Mouse (Mus musculus): ENCODE measurements at regions not wholly inside any gene's neighbourhood (a gene's known extent, or its start where the extent isn't known, plus 50 kb on each side); places are given as distances from the start of the nearest gene placed in this dataset.

DNA sequence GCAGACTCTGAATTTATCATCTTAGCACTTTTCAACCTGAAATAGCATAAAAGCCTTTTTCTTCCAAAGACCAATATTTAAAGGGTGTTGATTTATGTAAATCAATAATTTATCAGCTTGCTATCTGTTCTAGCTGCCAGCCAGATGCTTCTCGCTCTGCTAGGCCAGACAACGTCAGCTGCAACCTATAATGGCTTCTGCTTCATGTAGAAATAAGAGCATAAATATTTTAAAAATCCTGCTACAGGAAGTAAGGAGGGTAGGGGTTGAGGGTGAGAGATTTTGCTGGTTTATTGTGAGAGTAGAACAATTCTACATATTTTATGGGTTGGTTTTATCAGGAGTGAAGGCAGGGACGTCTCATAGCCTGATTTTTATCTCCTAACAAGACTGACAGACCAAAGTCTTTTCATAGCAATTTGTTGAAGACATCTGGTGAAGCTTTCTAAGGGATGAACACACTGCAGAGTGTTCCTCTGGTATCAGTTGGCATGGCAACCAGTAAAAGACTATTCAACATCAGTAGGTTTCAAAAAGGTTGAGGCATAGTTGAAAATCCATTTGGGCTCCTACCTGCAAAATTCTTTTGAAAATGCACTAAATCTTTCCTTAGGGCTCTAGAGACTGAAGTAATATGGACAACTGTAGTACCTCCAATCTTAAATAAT lies 456.7 kb downstream of the Isl1 start:
- intact Hi-C loops (cut with DNase I): no loop called here
- Histone ChIP-seq H3K36me3 (ENCODE audit: control insufficient read depth, insufficient read depth, low read length) (no peaks in the 10 kb centered on the region), H3K27ac (no peak overlapping the region), H3K4me1 (ENCODE audit: control insufficient read depth, insufficient read depth, low read length) (no peaks in the 10 kb centered on the region), H3K4me3 (no peak overlapping the region), H3K79me2 (replicated peaks; ENCODE audit: control insufficient read depth, insufficient read depth, low read length) (no peaks in the 10 kb centered on the region), H3K27me3 (ENCODE audit: control insufficient read depth, insufficient read depth, low read length) (no peaks in the 10 kb centered on the region), H3K9ac (ENCODE audit: low read depth, low read length) (no peak overlapping the region)
- TF ChIP-seq CTCF (IDR thresholded peaks at IDR 0.05) (no peak), POLR2A (IDR thresholded peaks at IDR 0.05; ENCODE audit: insufficient read depth, low read depth, low read length) (no peak), EP300 (IDR thresholded peaks at IDR 0.05; ENCODE audit: insufficient read depth, low read depth, low read length) (no peak)
- 44% methylated on average over 3 of the region's 3 CpGs for WGBS
- DNase-seq: no peak

DNA sequence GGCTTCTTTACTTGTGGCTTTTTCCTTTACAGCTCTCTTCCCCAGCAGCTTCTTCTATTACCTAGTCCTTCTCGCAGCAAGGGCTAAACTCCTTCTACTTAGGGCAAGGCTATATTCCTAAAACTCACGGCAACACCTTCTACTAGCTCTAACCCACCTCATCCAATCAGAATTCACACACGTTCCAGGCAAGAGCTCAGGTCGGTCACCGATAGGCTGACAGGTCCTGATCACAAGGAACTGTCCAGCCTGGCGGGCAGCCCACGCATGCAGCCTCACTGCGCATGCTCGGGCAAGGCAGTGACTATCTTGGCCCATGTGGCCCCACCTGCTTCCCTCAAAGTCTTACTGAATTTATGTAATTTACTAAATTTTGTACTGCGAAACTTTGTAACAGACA lies 466.4 kb downstream of the Isl1 start:
- no peak for TF ChIP-seq CTCF (IDR thresholded peaks at IDR 0.05)
- TF ChIP-seq POLR2A (IDR thresholded peaks at IDR 0.05; ENCODE audit: insufficient read depth, low read depth, low read length): no peak
- 61% methylated on average over 10 of the region's 10 CpGs for WGBS
- Histone ChIP-seq H3K36me3 (ENCODE audit: control insufficient read depth, insufficient read depth, low read length) (no peaks in the 10 kb centered on the region), H3K79me2 (replicated peaks; ENCODE audit: control insufficient read depth, insufficient read depth, low read length) (no peaks in the 10 kb centered on the region), H3K4me3 (no peak overlapping the region), H3K27me3 (ENCODE audit: control insufficient read depth, insufficient read depth, low read length) (no peaks in the 10 kb centered on the region), H3K27ac (no peak overlapping the region), H3K9ac (ENCODE audit: low read depth, low read length) (no peak overlapping the region), H3K4me1 (ENCODE audit: control insufficient read depth, insufficient read depth, low read length) (no peaks in the 10 kb centered on the region)
- DNase-seq: no peak
- intact Hi-C loops (cut with DNase I): no loop called here

DNA sequence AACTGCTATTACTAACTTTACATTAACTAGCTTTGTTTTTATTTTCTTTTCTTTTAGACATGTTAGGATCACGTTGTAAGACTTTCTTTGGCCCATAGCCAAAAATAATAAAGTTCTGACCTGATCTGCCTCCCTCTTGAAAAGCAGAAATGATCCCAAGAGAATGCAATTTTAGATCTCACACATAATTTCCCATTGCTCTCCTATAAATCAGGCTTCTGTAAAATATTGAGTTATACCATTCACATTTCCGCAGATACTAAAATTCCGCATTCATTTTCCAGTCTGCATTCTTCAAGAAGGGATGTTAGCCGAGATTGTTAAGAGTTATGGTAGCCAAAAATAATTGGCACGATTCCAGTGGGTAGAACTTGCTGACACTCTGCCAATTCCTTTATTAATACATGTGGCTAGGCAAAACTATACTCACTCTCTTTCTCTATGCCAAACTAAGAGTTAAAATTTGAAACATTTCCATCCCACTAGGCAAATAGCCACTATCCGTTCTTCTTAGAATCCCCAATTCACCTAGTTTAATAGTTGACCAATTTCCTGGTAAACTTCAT lies 473.2 kb downstream of the Isl1 start:
- TF ChIP-seq CTCF (IDR thresholded peaks at IDR 0.05): no peak
- no peak for TF ChIP-seq EP300 (IDR thresholded peaks at IDR 0.05; ENCODE audit: insufficient read depth, low read depth, low read length)
- no peak for TF ChIP-seq POLR2A (IDR thresholded peaks at IDR 0.05; ENCODE audit: insufficient read depth, low read depth, low read length)
- Histone ChIP-seq H3K79me2 (replicated peaks; ENCODE audit: control insufficient read depth, insufficient read depth, low read length) (no peaks in the 10 kb centered on the region), H3K9ac (ENCODE audit: low read depth, low read length) (no peak overlapping the region), H3K27me3 (ENCODE audit: control insufficient read depth, insufficient read depth, low read length) (no peaks in the 10 kb centered on the region), H3K4me3 (no peak overlapping the region), H3K36me3 (ENCODE audit: control insufficient read depth, insufficient read depth, low read length) (no peaks in the 10 kb centered on the region), H3K27ac (no peak overlapping the region), H3K4me1 (ENCODE audit: control insufficient read depth, insufficient read depth, low read length) (no peaks in the 10 kb centered on the region)
- DNase-seq: no peak
- intact Hi-C loops (cut with DNase I): no loop called here
- 30% methylated on average over 6 of the region's 6 CpGs for WGBS

DNA sequence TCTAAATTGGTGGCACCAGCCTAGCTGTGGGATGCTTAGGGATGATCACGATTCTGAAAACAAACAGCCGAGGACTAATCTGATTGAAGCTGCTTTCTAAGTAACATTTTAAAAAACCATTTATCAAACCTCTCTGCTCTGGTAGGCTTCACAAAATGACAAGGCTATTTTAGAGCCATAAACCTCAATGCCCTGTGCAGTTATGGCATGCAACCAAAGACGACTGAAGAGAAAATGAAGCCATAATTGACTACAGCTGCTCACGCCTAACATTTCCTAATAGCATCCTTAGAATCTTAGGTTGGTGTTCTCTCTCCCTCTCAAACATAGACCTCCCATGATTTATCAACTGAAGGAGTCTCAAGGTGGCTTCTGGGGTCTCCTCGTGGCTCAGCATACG lies 484.3 kb downstream of the Isl1 start:
- H3K36me3 ChIP-seq (ENCODE audit: control insufficient read depth, insufficient read depth, low read length): no peaks in the 10 kb centered on the region
- no peak overlapping the region for H3K27ac ChIP-seq
- TF ChIP-seq POLR2A (IDR thresholded peaks at IDR 0.05; ENCODE audit: insufficient read depth, low read depth, low read length) (no peak), EP300 (IDR thresholded peaks at IDR 0.05; ENCODE audit: insufficient read depth, low read depth, low read length) (no peak), CTCF (IDR thresholded peaks at IDR 0.05) (no peak)
- no peaks in the 10 kb centered on the region for H3K4me1 ChIP-seq (ENCODE audit: control insufficient read depth, insufficient read depth, low read length)
- no peak overlapping the region for H3K4me3 ChIP-seq
- DNase-seq: no peak
- no peak overlapping the region for H3K9ac ChIP-seq (ENCODE audit: low read depth, low read length)
- H3K27me3 ChIP-seq (ENCODE audit: control insufficient read depth, insufficient read depth, low read length): no peaks in the 10 kb centered on the region
- H3K79me2 ChIP-seq (replicated peaks; ENCODE audit: control insufficient read depth, insufficient read depth, low read length): no peaks in the 10 kb centered on the region
- intact Hi-C loops (cut with DNase I): no loop called here
- WGBS: 64% methylated on average over 6 of the region's 6 CpGs

DNA sequence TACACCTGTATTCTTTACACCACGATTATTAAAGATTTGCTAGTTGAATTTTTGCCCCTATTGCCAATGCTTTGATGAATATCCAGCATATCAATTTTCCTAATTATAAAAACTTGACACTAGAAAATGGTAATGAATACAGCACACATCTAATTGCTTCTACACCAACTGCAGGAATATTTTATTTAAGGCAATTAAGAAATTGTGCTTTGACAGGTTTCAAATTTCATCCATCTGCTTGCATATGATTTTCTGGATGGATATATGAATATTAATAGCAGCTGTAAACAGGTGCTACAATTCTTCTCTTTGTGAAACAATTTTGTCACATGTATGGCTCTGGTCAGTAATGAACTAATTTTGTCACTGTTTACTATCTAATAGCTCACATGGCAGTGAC lies 487.0 kb downstream of the Isl1 start:
- 50% methylated on average over 1 of the region's 1 CpGs for WGBS

DNA sequence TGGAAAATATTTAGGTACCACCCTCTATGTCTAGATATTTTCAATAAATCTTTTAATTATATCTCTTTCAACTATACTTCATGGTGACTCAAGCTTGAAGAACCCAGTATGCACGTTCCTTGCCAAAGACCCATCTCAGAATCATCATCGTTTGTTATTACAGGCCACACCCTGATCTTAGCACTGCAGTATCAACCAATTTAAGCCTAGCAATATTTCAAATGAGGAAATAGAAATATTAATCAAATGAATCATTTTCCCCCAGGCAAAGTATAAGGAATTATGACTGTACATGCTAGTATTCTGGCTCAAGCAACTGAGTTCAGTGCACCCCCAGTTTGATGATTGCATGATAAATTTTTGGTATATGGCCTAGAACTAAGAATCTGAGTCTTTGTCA lies 495.3 kb downstream of the Isl1 start:
- 64% methylated on average over 2 of the region's 2 CpGs for WGBS
- Histone ChIP-seq H3K4me1 (ENCODE audit: control insufficient read depth, insufficient read depth, low read length) (no peaks in the 10 kb centered on the region), H3K36me3 (ENCODE audit: control insufficient read depth, insufficient read depth, low read length) (no peaks in the 10 kb centered on the region), H3K4me3 (no peak overlapping the region), H3K79me2 (replicated peaks; ENCODE audit: control insufficient read depth, insufficient read depth, low read length) (no peaks in the 10 kb centered on the region), H3K27ac (no peak overlapping the region), H3K9ac (ENCODE audit: low read depth, low read length) (no peak overlapping the region), H3K27me3 (ENCODE audit: control insufficient read depth, insufficient read depth, low read length) (no peaks in the 10 kb centered on the region)
- intact Hi-C loops (cut with DNase I): no loop called here
- TF ChIP-seq EP300 (IDR thresholded peaks at IDR 0.05; ENCODE audit: insufficient read depth, low read depth, low read length): no peak
- TF ChIP-seq POLR2A (IDR thresholded peaks at IDR 0.05; ENCODE audit: insufficient read depth, low read depth, low read length): no peak
- no peak for TF ChIP-seq CTCF (IDR thresholded peaks at IDR 0.05)
- DNase-seq: no peak

More for the DNA sequence above, 487.0 kb downstream of the Isl1 start:
- Histone ChIP-seq H3K36me3 (ENCODE audit: control insufficient read depth, insufficient read depth, low read length) (no peaks in the 10 kb centered on the region), H3K4me3 (no peak overlapping the region), H3K79me2 (replicated peaks; ENCODE audit: control insufficient read depth, insufficient read depth, low read length) (no peaks in the 10 kb centered on the region), H3K27ac (no peak overlapping the region), H3K4me1 (ENCODE audit: control insufficient read depth, insufficient read depth, low read length) (no peaks in the 10 kb centered on the region), H3K27me3 (ENCODE audit: control insufficient read depth, insufficient read depth, low read length) (no peaks in the 10 kb centered on the region), H3K9ac (ENCODE audit: low read depth, low read length) (no peak overlapping the region)
- no peak for DNase-seq
- intact Hi-C loops (cut with DNase I): no loop called here
- no peak for TF ChIP-seq POLR2A (IDR thresholded peaks at IDR 0.05; ENCODE audit: insufficient read depth, low read depth, low read length)
- no peak for TF ChIP-seq EP300 (IDR thresholded peaks at IDR 0.05; ENCODE audit: insufficient read depth, low read depth, low read length)
- no peak for TF ChIP-seq CTCF (IDR thresholded peaks at IDR 0.05)
